Comparison of ENCODE assay signal across 8 mouse cellular contexts in genomic region chr11:69605726-69606490, GRCm38 (mm10). TPM values are rescaled to one million over a fixed set of nuclear protein-coding genes. Genes with fewer than 3 reads are reported as not detected.
DNase-seq lines count a peak whose midpoint lies in the region; ATAC-seq and TF ChIP-seq lines count a peak whose summit lies in the region.

Gene Atp1b2, minus strand, starts transcription at chr11:69605942.

- TF ChIP-seq POLR2A in CH12.LX (IDR thresholded peaks at IDR 0.05; ENCODE audit: low read depth, low read length), result peak; percentile 79

- peaks cover 84% of the 10 kb centered on the region for H3K27me3 ChIP-seq in CH12.LX (replicated peaks)
- peaks cover 8% of the 10 kb centered on the region for H3K27me3 ChIP-seq in forebrain, embryonic 11.5 days (ENCODE audit: control insufficient read depth, insufficient read depth, low read length)
- no peaks in the 10 kb centered on the region for H3K27me3 ChIP-seq in heart, embryonic 15.5 days

- no peak for TF ChIP-seq CTCF in CH12.LX (conservative IDR thresholded peaks at IDR 0.05 in 1 of 2, IDR thresholded peaks at IDR 0.05 in 1 of 2; ENCODE audit: low read depth in 2 of 2, low read length in 2 of 2)

- H3K79me2 ChIP-seq in CH12.LX (replicated peaks; ENCODE audit: control insufficient read depth, extremely low read depth, insufficient read depth, poor library complexity, severe bottlenecking), result no peaks in the 10 kb centered on the region

- in situ Hi-C loops in CH12.LX (cut with MboI; ENCODE audit: low pct_ligation_motif_present, low pct_unique_long_range_greater_than_20kb, low sequenced_read_pairs), result no loop called here

- DNase-seq in CH12.LX (ENCODE audit: extremely low read depth), result peak; percentile 63
- peak; percentile 76 for DNase-seq in c-Kit-positive CD71-negative TER-119-negative erythroid progenitor cells, embryonic 14.5 days (ENCODE audit: low read depth)
- DNase-seq in forebrain, embryonic 11.5 days (ENCODE audit: low spot score), result peak; percentile 89
- peak; percentile 71 to 82 for DNase-seq in kidney, postnatal 25 days
- peak; percentile 32 to 40 for DNase-seq in lung, adult 18-20 months
- peak; percentile 85 for DNase-seq in testis, postnatal 14 days (ENCODE audit: low spot score)

- peak within 1 kb of the TSS; percentile 93 for H3K4me2 ChIP-seq in CH12.LX (ENCODE audit: insufficient read depth, low read depth, poor library complexity, severe bottlenecking)
- peak within 1 kb of the TSS; percentile 100 for H3K4me2 ChIP-seq in forebrain, embryonic 11.5 days (ENCODE audit: low read depth, low read length, severe bottlenecking)
- H3K4me2 ChIP-seq in heart, embryonic 15.5 days, result peak within 1 kb of the TSS; percentile 99

- no peak for TF ChIP-seq EP300 in CH12.LX (IDR thresholded peaks at IDR 0.05; ENCODE audit: low read length)

- peak within 1 kb of the TSS; percentile 34 to 51 (median 50) for H3K4me3 ChIP-seq in CH12.LX (replicated peaks in 1 of 3; ENCODE audit: low read depth in 2 of 3, low read length in 2 of 3, poor library complexity in 1 of 3)
- peak within 1 kb of the TSS; percentile 56 for H3K4me3 ChIP-seq in forebrain, embryonic 11.5 days (ENCODE audit: low read depth, low read length)
- H3K4me3 ChIP-seq in heart, embryonic 15.5 days, result peak within 1 kb of the TSS; percentile 68

- H3K27ac ChIP-seq in CH12.LX (ENCODE audit: insufficient read depth, low read depth), result no peak within 1 kb of the TSS
- no peak within 1 kb of the TSS for H3K27ac ChIP-seq in forebrain, embryonic 11.5 days (ENCODE audit: low read depth, low read length)
- peak within 1 kb of the TSS; percentile 82 for H3K27ac ChIP-seq in heart, embryonic 15.5 days

- WGBS in forebrain, embryonic 11.5 days, result 1% methylated on average over 32 of the region's 32 CpGs
- WGBS in heart, embryonic 15.5 days, result 2% methylated on average over 32 of the region's 32 CpGs

- H3K9me3 ChIP-seq in CH12.LX (replicated peaks; ENCODE audit: low read length), result no peaks in the 10 kb centered on the region
- H3K9me3 ChIP-seq in forebrain, embryonic 11.5 days (ENCODE audit: control insufficient read depth, low read length), result no peaks in the 10 kb centered on the region
- H3K9me3 ChIP-seq in heart, embryonic 15.5 days (replicated peaks), result no peaks in the 10 kb centered on the region

- TF ChIP-seq RAD21 in CH12.LX (IDR thresholded peaks at IDR 0.05; ENCODE audit: low read depth, low read length), result no peak

- H3K4me1 ChIP-seq in CH12.LX (ENCODE audit: control insufficient read depth in 1 of 2, insufficient read depth in 2 of 2), result peaks cover 9% of the 10 kb centered on the region in 2 experiments
- H3K4me1 ChIP-seq in forebrain, embryonic 11.5 days (replicated peaks; ENCODE audit: control insufficient read depth, insufficient read depth, low read length), result peaks cover 7% of the 10 kb centered on the region; the same call in 1 of the 2 replicates
- peaks cover 47% of the 10 kb centered on the region for H3K4me1 ChIP-seq in heart, embryonic 15.5 days (replicated peaks)

- peak; percentile 91 for ATAC-seq in forebrain, embryonic 11.5 days (replicated peaks; ENCODE audit: low FRiP score)
- peak; percentile 88 for ATAC-seq in heart, embryonic 15.5 days (replicated peaks; ENCODE audit: insufficient number of reproducible peaks, insufficient read depth, low FRiP score, low read depth)
- ATAC-seq in neutrophil, adult 5-6 weeks (ENCODE audit: extremely low read depth, insufficient number of reproducible peaks, low FRiP score, poor library complexity, severe bottlenecking), result peak; percentile 30; the same call in 1 of the 2 replicates

- H3K9ac ChIP-seq in CH12.LX (ENCODE audit: insufficient read depth, low read depth), result peak within 1 kb of the TSS; percentile 49
- H3K9ac ChIP-seq in forebrain, embryonic 11.5 days (ENCODE audit: low read length), result peak within 1 kb of the TSS; percentile 73
- H3K9ac ChIP-seq in heart, embryonic 15.5 days, result peak within 1 kb of the TSS; percentile 78

- dilution Hi-C loops in CH12.LX (cut with MboI; ENCODE audit: extremely low pct_ligation_motif_present, extremely low pct_unique_long_range_greater_than_20kb, low sequenced_read_pairs), result no loop called here

- no peaks in the 10 kb centered on the region for H3K36me3 ChIP-seq in CH12.LX (replicated peaks in 1 of 2; ENCODE audit: control insufficient read depth in 1 of 2, insufficient read depth in 1 of 2, low read length in 1 of 2)
- H3K36me3 ChIP-seq in forebrain, embryonic 11.5 days (ENCODE audit: control insufficient read depth, insufficient read depth, low read length), result no peaks in the 10 kb centered on the region
- no peaks in the 10 kb centered on the region for H3K36me3 ChIP-seq in heart, embryonic 15.5 days

TF ChIP-seq in CH12.LX, 34 proteins besides CTCF, POLR2A, EP300 and RAD21:
- TF ChIP-seq E2F4 (IDR thresholded peaks at IDR 0.05; ENCODE audit: insufficient replicate concordance, low read depth, low read length) (0 out of 2 replicates have a peak, but pooled peaks have one; percentile 58), SIN3A (IDR thresholded peaks at IDR 0.05; ENCODE audit: low read length) (peak; percentile 43; the same call in 1 of the 2 replicates), NELFE (IDR thresholded peaks at IDR 0.05; ENCODE audit: low read depth, low read length) (peak; percentile 52; the same call in 1 of the 2 replicates), NRF1 (IDR thresholded peaks at IDR 0.05; ENCODE audit: low read depth, low read length) (peak; percentile 25; the same call in 1 of the 2 replicates), BHLHE40 (IDR thresholded peaks at IDR 0.05; ENCODE audit: low read depth, low read length) (peak; percentile 67), UBTF (IDR thresholded peaks at IDR 0.05; ENCODE audit: low read depth, low read length) (no peak), ZNF384 (IDR thresholded peaks at IDR 0.05; ENCODE audit: low read depth, low read length) (peak; percentile 99), TBP (conservative IDR thresholded peaks at IDR 0.05; ENCODE audit: low read depth, low read length) (0 out of 2 replicates have a peak, but pooled peaks have one; percentile 52), CHD1 (IDR thresholded peaks at IDR 0.05; ENCODE audit: low read depth, low read length) (no peak)

RNA-seq across cellular contexts. Expression of gene Atp1b2, which starts in this region (rescaled TPM):
- not detected in 2 replicates for total RNA-seq in CH12.LX (2012; rRNA removed)
- total RNA-seq in CH12.LX (2014; rRNA removed), result not detected in 2 replicates
- polyA plus RNA-seq in CH12.LX (2012; ENCODE audit: insufficient read length, low read depth), result 0.09 and 0.11 TPM in 2 replicates
- 9.3 and 12.6 TPM in 2 replicates for polyA plus RNA-seq in forebrain, embryonic 11.5 days (2014; fragmentation: Nextera tagmentation; extraction: Ambion mirVana)
- 24.2 and 24.5 TPM in 2 replicates for polyA plus RNA-seq in heart, embryonic 15.5 days (2015; fragmentation: Nextera tagmentation; extraction: Ambion mirVana)
- not detected in 2 replicates for total RNA-seq in neutrophil, adult 5-6 weeks (2017)

Comparison
In these comparisons a context has a peak if more than half of its experiments do, and no peak if none do; other contexts are left out.
1. Peak in DNase-seq, H3K4me3 ChIP-seq, H3K9ac ChIP-seq and H3K4me2 ChIP-seq in CH12.LX; RNA of the gene not detected or under 1 TPM.
2. Peak in ATAC-seq in neutrophil, adult 5-6 weeks; RNA of the gene not detected or under 1 TPM.
3. DNase-seq: peak in every context shown above with its lines; median percentile 89 in forebrain, embryonic 11.5 days; 85 in testis, postnatal 14 days; 76 in kidney, postnatal 25 days; 76 in c-Kit-positive CD71-negative TER-119-negative erythroid progenitor cells, embryonic 14.5 days; 63 in CH12.LX; 36 in lung, adult 18-20 months.
4. ATAC-seq: peak in every context shown above with its lines; median percentile 91 in forebrain, embryonic 11.5 days; 88 in heart, embryonic 15.5 days; 30 in neutrophil, adult 5-6 weeks.